Mouse (Mus musculus): Measurements from ENCODE around the gene Taf7l. TPM values are rescaled to one million over a fixed set of nuclear protein-coding genes. Genes with fewer than 3 reads are reported as not detected.

Gene Taf7l
- not detected for total RNA-seq (2023)

GRCm38 (mm10) chrX:134476290-134476689 is at the start of gene Taf7l:
Taf7l (minus strand) TSS chrX:134476490.

Other genes with a start within 250 kb of the Taf7l start
- gene Trmt2b, start 199.5 kb downstream of the Taf7l start, total RNA-seq (2023) = 10 to 100 TPM; 15.6 to 16.5 TPM
- not detected for gene Tmem35a, start 181.3 kb downstream of the Taf7l start, total RNA-seq (2023)
- gene Cenpi, start 168.4 kb downstream of the Taf7l start, total RNA-seq (2023) = 10 to 100 TPM in 1 of 2 experiments, 1 to 10 TPM in 1; 7.9 to 11.8 TPM
- under 1 TPM; 0.20 to 0.40 TPM for gene Drp2, start 71.9 kb downstream of the Taf7l start, total RNA-seq (2023)
- gene Timm8a1, start 65.4 kb upstream of the Taf7l start, total RNA-seq (2023) = 10 to 100 TPM in 1 of 2 experiments, 1 to 10 TPM in 1; 8.0 to 11.3 TPM
- 10 to 100 TPM; 71.8 to 73.6 TPM for gene Btk, start 107.1 kb upstream of the Taf7l start, total RNA-seq (2023)
- 100 to 1,000 TPM; 148 to 167 TPM for gene Rpl36a, start 109.2 kb upstream of the Taf7l start, total RNA-seq (2023)
- gene Gla, start 124.6 kb upstream of the Taf7l start, total RNA-seq (2023) = 10 to 100 TPM; 44.4 to 59.6 TPM
- 10 to 100 TPM; 80.4 to 96.9 TPM for gene Hnrnph2, start 124.7 kb upstream of the Taf7l start, total RNA-seq (2023)
- gene Armcx4, start 210.0 kb upstream of the Taf7l start, total RNA-seq (2023) = under 1 TPM; 0.57 to 0.91 TPM
- gene Armcx1, start 241.5 kb upstream of the Taf7l start, total RNA-seq (2023) = under 1 TPM; 0.15 to 0.84 TPM

All from neutrophil, adult 59 days (primary cell).